In genomic region chr13:8729972-8730645, GRCm38 (mm10) we compare ENCODE assay signal across 20 mouse cellular contexts.
A peak's percentile ranks its signal among the peaks of the same experiment; 100 is the strongest.
DNase-seq lines count a peak whose midpoint lies in the region; ATAC-seq and TF ChIP-seq lines count a peak whose summit lies in the region.
"Had no signal": no experiment of that assay in that cellular context is flagged by ENCODE, and none has a peak within 500 bp of the region (broad histone marks: within the 10 kb centered on the region; RNA-seq: fewer than 3 reads in every experiment).

No protein-coding gene starts in this region.

- H3K4me1 ChIP-seq in midbrain, embryonic 15.5 days: no peaks in the 10 kb centered on the region
- H3K4me1 ChIP-seq in midbrain, embryonic 10.5 days: no peaks in the 10 kb centered on the region
- H3K4me1 ChIP-seq in forebrain, embryonic 13.5 days: no peaks in the 10 kb centered on the region
- no peaks in the 10 kb centered on the region for H3K4me1 ChIP-seq in forebrain, postnatal 0 days (ENCODE audit: insufficient read depth)
- H3K4me1 ChIP-seq: embryonic facial prominence, embryonic 12.5 days had no signal

- no peaks in the 10 kb centered on the region for H3K9me3 ChIP-seq in midbrain, embryonic 15.5 days
- no peaks in the 10 kb centered on the region for H3K9me3 ChIP-seq in midbrain, embryonic 10.5 days (replicated peaks)
- H3K9me3 ChIP-seq in forebrain, embryonic 13.5 days (replicated peaks): no peaks in the 10 kb centered on the region
- H3K9me3 ChIP-seq in forebrain, postnatal 0 days (ENCODE audit: low read length): no peaks in the 10 kb centered on the region
- H3K9me3 ChIP-seq: embryonic facial prominence, embryonic 12.5 days had no signal

- 62% methylated on average over 10 of the region's 10 CpGs for WGBS in midbrain, embryonic 15.5 days
- whole genome bisulfite sequencing in midbrain, embryonic 10.5 days: 88% methylated on average over 10 of the region's 10 CpGs
- WGBS in forebrain, embryonic 13.5 days: 40% methylated on average over 10 of the region's 10 CpGs
- WGBS in forebrain, postnatal 0 days: 23% methylated on average over 10 of the region's 10 CpGs

- no peak overlapping the region for H3K4me2 ChIP-seq in midbrain, embryonic 15.5 days
- H3K4me2 ChIP-seq in forebrain, embryonic 13.5 days: no peak overlapping the region
- no peak overlapping the region for H3K4me2 ChIP-seq in forebrain, postnatal 0 days (ENCODE audit: low read depth)
- H3K4me2 ChIP-seq: embryonic facial prominence, embryonic 12.5 days had no signal

- no peak overlapping the region for H3K4me3 ChIP-seq in midbrain, embryonic 15.5 days
- no peak overlapping the region for H3K4me3 ChIP-seq in midbrain, embryonic 10.5 days
- no peak overlapping the region for H3K4me3 ChIP-seq in forebrain, embryonic 13.5 days
- H3K4me3 ChIP-seq in forebrain, postnatal 0 days (ENCODE audit: low read depth, low read length): no peak overlapping the region
- H3K4me3 ChIP-seq: embryonic facial prominence, embryonic 12.5 days; gastrocnemius, adult 2 months had no signal

- TF ChIP-seq CTCF in forebrain, postnatal 0 days (IDR thresholded peaks at IDR 0.05; ENCODE audit: low read depth): no peak

- ATAC-seq in midbrain, embryonic 15.5 days (replicated peaks): peak; percentile 75; the same call in 1 of the 2 replicates
- ATAC-seq in forebrain, embryonic 13.5 days: peak; percentile 50; the same call in 1 of the 2 replicates
- peak; percentile 10; the same call in 1 of the 2 replicates for ATAC-seq in forebrain, postnatal 0 days
- ATAC-seq: activated CD4-positive, CD25-positive, alpha-beta regulatory T cell, adult 4 months; inflammation-experienced regulatory T-cells, adult 6 months; liver, postnatal 0 days had no signal

- no peaks in the 10 kb centered on the region for H3K27me3 ChIP-seq in midbrain, embryonic 15.5 days (replicated peaks)
- no peaks in the 10 kb centered on the region for H3K27me3 ChIP-seq in midbrain, embryonic 10.5 days (ENCODE audit: low read depth, poor library complexity, severe bottlenecking)
- no peaks in the 10 kb centered on the region for H3K27me3 ChIP-seq in forebrain, embryonic 13.5 days
- no peaks in the 10 kb centered on the region for H3K27me3 ChIP-seq in forebrain, postnatal 0 days (ENCODE audit: insufficient read depth, low read length)
- H3K27me3 ChIP-seq: embryonic facial prominence, embryonic 12.5 days had no signal

- no peak for DNase-seq in midbrain, embryonic 10.5 days (ENCODE audit: low spot score)
- peak; percentile 3 for DNase-seq in forebrain, postnatal 0 days
- peak; percentile 18 for DNase-seq in retina, embryonic 14.5 days (ENCODE audit: low spot score)
- DNase-seq in cerebellum, postnatal 14 days: no peak
- no peak for DNase-seq in urinary bladder, adult 2 months (ENCODE audit: low spot score)
- DNase-seq: adrenal gland, adult 8-10 months; cerebellum, adult 18-20 months; cerebellum, postnatal 25 days; gastrocnemius, adult 2 months; kidney, adult 2 months; liver, postnatal 0 days; lung, postnatal 10 days; right cerebral cortex, adult 18-20 months; right cerebral cortex, postnatal 4 days had no signal

- H3K27ac ChIP-seq in midbrain, embryonic 15.5 days: no peak overlapping the region
- H3K27ac ChIP-seq in midbrain, embryonic 10.5 days (replicated peaks): no peak overlapping the region
- H3K27ac ChIP-seq in forebrain, embryonic 13.5 days: no peak overlapping the region
- no peak overlapping the region for H3K27ac ChIP-seq in forebrain, postnatal 0 days (ENCODE audit: low read depth, low read length)
- H3K27ac ChIP-seq: embryonic facial prominence, embryonic 12.5 days; gastrocnemius, adult 2 months; kidney, postnatal 0 days had no signal

- H3K9ac ChIP-seq in midbrain, embryonic 15.5 days: no peak overlapping the region
- no peak overlapping the region for H3K9ac ChIP-seq in forebrain, embryonic 13.5 days
- H3K9ac ChIP-seq in forebrain, postnatal 0 days: no peak overlapping the region
- H3K9ac ChIP-seq: embryonic facial prominence, embryonic 12.5 days; liver, postnatal 0 days had no signal

- H3K36me3 ChIP-seq in midbrain, embryonic 15.5 days (replicated peaks): no peaks in the 10 kb centered on the region
- no peaks in the 10 kb centered on the region for H3K36me3 ChIP-seq in midbrain, embryonic 10.5 days
- H3K36me3 ChIP-seq in forebrain, embryonic 13.5 days (ENCODE audit: poor library complexity, severe bottlenecking): no peaks in the 10 kb centered on the region
- H3K36me3 ChIP-seq in forebrain, postnatal 0 days (ENCODE audit: insufficient read depth): no peaks in the 10 kb centered on the region; the same call in 1 of the 2 replicates
- H3K36me3 ChIP-seq: embryonic facial prominence, embryonic 12.5 days had no signal

Comparison
In these comparisons a context has a peak if more than half of its experiments do, and no peak if none do; other contexts are left out.
1. ATAC-seq: peak in every context shown above with its lines; median percentile 75 in midbrain, embryonic 15.5 days; 50 in forebrain, embryonic 13.5 days; 10 in forebrain, postnatal 0 days.
2. DNase-seq: peak in forebrain, postnatal 0 days (single experiment) and retina, embryonic 14.5 days (single experiment); none in midbrain, embryonic 10.5 days (single experiment), cerebellum, postnatal 14 days (0 of 2) and urinary bladder, adult 2 months (single experiment).